Mouse (Mus musculus): ENCODE measurements at regions not wholly inside any gene's neighbourhood (a gene's known extent, or its start where the extent isn't known, plus 50 kb on each side); places are given as distances from the start of the nearest gene placed in this dataset.

DNA sequence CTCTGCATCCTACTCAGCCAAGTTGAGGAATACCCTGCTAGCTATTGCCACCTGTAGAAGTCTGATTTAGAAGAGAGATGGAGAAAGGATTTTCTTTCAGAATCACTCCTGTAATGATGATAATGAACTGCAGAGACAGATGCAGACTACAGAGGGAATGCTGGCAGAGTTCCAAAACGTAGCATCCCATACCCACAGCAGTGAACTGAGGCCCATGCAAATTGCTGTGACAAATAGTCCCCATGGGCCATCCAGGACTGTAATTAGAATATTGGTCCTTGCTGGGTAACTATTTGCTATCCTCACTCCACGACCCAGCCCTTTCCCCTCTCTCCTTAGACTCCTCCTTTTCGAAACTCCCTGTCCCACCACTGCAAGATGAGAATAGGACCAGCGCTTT is 463.5 kb upstream of the Map3k7 start:
- no peak overlapping the region for H3ac ChIP-seq (ENCODE audit: control insufficient read depth, insufficient read length)
- H3K27me3 ChIP-seq (ENCODE audit: control insufficient read depth, insufficient read depth, insufficient read length) = no peaks in the 10 kb centered on the region
- H3K36me3 ChIP-seq (ENCODE audit: control insufficient read depth, insufficient read depth) = no peaks in the 10 kb centered on the region
- H3K4me3 ChIP-seq = no peak overlapping the region
- TF ChIP-seq POLR2A (IDR thresholded peaks at IDR 0.05; ENCODE audit: insufficient read length, low read depth) (no peak), TCF3 (IDR thresholded peaks at IDR 0.05; ENCODE audit: insufficient read length, low read depth) (no peak)
- no peak overlapping the region for H3K4me2 ChIP-seq (ENCODE audit: low read depth)
- H3K79me2 ChIP-seq (ENCODE audit: control insufficient read depth, insufficient read depth) = no peaks in the 10 kb centered on the region

DNA sequence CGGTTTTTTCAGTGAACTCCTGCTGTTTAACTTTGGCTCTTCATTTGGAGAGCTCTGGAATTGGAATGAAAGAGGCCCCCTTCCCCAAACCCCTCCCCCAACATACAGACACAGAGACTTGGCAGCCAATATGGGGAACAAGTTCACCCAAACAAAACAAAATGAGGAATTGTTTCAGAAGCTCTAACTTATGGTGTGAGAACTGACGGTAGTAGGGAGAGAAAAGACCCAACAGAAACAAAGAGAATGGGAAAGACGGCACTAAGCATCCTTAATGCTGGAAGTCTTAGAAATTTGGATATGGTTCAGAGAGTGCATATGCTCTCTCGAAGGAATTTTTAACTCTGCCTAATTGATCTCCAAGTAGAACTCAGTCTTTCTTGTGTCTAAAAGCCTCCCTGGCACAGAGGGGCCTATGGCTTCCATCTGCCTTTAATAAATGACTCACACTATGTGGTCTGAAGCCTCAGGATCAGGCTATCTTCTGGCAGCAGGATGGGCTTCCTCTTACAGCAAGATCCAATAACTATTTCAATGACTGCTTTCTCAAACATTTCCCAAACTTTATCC is 438.2 kb upstream of the Map3k7 start:
- H3K36me3 ChIP-seq (ENCODE audit: control insufficient read depth, insufficient read depth) = no peaks in the 10 kb centered on the region
- H3K4me2 ChIP-seq (ENCODE audit: low read depth) = no peak overlapping the region
- H3K4me3 ChIP-seq = no peak overlapping the region
- no peaks in the 10 kb centered on the region for H3K27me3 ChIP-seq (ENCODE audit: control insufficient read depth, insufficient read depth, insufficient read length)
- TF ChIP-seq TCF3 (IDR thresholded peaks at IDR 0.05; ENCODE audit: insufficient read length, low read depth) = no peak
- no peak for TF ChIP-seq E2F4 (IDR thresholded peaks at IDR 0.05; ENCODE audit: insufficient read depth)
- no peak overlapping the region for H3ac ChIP-seq (ENCODE audit: control insufficient read depth, insufficient read length)
- no peaks in the 10 kb centered on the region for H3K79me2 ChIP-seq (ENCODE audit: control insufficient read depth, insufficient read depth)

DNA sequence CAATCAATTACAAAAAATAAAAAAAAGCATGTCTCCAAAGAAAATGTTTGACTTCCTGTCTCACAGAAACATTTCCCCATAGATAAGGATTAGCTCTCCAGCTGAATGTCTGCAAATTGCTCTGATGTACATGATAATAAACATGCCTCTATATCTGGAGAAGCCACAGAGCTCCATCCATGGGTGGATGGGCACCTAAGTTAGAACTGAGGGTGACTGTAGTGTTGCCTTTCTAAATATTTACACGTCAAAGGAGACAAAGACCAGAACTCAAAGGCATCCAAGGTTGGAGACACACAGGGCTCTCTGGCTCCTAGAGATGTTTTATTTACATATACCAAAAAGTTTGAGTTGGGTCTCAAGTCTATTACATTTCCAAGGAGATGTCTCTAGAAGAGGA is 427.1 kb upstream of the Map3k7 start:
- Histone ChIP-seq H3K4me3 (no peak overlapping the region), H3ac (ENCODE audit: control insufficient read depth, insufficient read length) (no peak overlapping the region), H3K4me2 (ENCODE audit: low read depth) (no peak overlapping the region), H3K79me2 (ENCODE audit: control insufficient read depth, insufficient read depth) (no peaks in the 10 kb centered on the region), H3K27me3 (ENCODE audit: control insufficient read depth, insufficient read depth, insufficient read length) (no peaks in the 10 kb centered on the region), H3K36me3 (ENCODE audit: control insufficient read depth, insufficient read depth) (no peaks in the 10 kb centered on the region)
- TF ChIP-seq REST (IDR thresholded peaks at IDR 0.05; ENCODE audit: insufficient read depth, insufficient read length) (no peak), TCF12 (IDR thresholded peaks at IDR 0.05; ENCODE audit: insufficient read depth, poor library complexity, severe bottlenecking) (no peak), MYOG (IDR thresholded peaks at IDR 0.05; ENCODE audit: control insufficient read depth in 1 of 3, insufficient read depth in 1 of 3, insufficient read length in 2 of 3, low read depth in 2 of 3) (no peak), CEBPB (IDR thresholded peaks at IDR 0.05; ENCODE audit: insufficient read depth, poor library complexity, severe bottlenecking) (no peak), POLR2A (IDR thresholded peaks at IDR 0.05; ENCODE audit: insufficient read length, low read depth) (no peak), POLR2AphosphoS2 (IDR thresholded peaks at IDR 0.05; ENCODE audit: insufficient read length, low read depth) (no peak), TCF3 (IDR thresholded peaks at IDR 0.05; ENCODE audit: insufficient read length, low read depth) (no peak), E2F4 (IDR thresholded peaks at IDR 0.05; ENCODE audit: insufficient read depth) (no peak), USF1 (IDR thresholded peaks at IDR 0.05; ENCODE audit: low read depth) (no peak), MAX (IDR thresholded peaks at IDR 0.05; ENCODE audit: low read depth) (no peak), MYOD1 (IDR thresholded peaks at IDR 0.05; ENCODE audit: control insufficient read depth in 1 of 3, insufficient read length in 2 of 3, low read depth in 2 of 3) (no peak), SRF (IDR thresholded peaks at IDR 0.05; ENCODE audit: control insufficient read depth, insufficient read length, low read depth) (no peak)

DNA sequence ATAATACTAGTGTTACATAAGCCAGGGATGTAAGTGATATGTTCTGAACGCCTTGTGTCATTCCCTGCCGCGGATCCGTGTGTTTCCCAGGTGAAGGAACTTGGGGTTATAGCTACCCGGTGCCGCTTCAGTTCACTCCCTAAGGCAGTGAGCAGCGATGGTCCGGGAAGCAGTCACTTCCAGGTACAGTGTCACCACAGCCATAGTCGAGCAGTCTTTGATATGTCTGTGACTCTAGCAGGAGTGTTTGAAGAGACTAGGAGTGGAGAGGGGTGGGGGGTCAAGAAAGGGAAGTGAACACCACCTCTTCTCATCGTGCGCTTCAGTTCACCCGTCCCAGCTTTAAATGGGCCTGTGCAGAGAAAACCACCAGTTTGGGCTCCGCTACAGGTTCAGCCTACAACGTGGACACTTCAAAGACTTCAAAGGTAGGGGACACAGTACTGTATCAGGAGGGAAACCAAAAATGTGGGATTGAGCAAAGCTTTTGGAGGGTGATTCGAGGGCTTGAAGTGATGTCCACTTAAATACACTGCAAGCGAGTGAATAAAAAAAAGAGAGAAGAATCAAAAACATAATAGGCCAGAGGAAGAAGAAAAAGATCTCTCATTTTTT is 410.0 kb upstream of the Map3k7 start:
- Histone ChIP-seq H3ac (ENCODE audit: control insufficient read depth, insufficient read length) (no peak overlapping the region), H3K27me3 (ENCODE audit: control insufficient read depth, insufficient read depth, insufficient read length) (no peaks in the 10 kb centered on the region), H3K4me3 (no peak overlapping the region), H3K79me2 (ENCODE audit: control insufficient read depth, insufficient read depth) (no peaks in the 10 kb centered on the region), H3K4me2 (ENCODE audit: low read depth) (no peak overlapping the region), H3K36me3 (ENCODE audit: control insufficient read depth, insufficient read depth) (no peaks in the 10 kb centered on the region)
- no peak for TF ChIP-seq MAX (IDR thresholded peaks at IDR 0.05; ENCODE audit: low read depth)
- no peak for TF ChIP-seq POLR2A (IDR thresholded peaks at IDR 0.05; ENCODE audit: insufficient read length, low read depth)
- TF ChIP-seq POLR2AphosphoS2 (IDR thresholded peaks at IDR 0.05; ENCODE audit: insufficient read length, low read depth) = no peak
- TF ChIP-seq TCF3 (IDR thresholded peaks at IDR 0.05; ENCODE audit: insufficient read length, low read depth) = no peak
- no peak for TF ChIP-seq REST (IDR thresholded peaks at IDR 0.05; ENCODE audit: insufficient read depth, insufficient read length)
- TF ChIP-seq SRF (IDR thresholded peaks at IDR 0.05; ENCODE audit: control insufficient read depth, insufficient read length, low read depth) = no peak
- TF ChIP-seq MYOG (IDR thresholded peaks at IDR 0.05; ENCODE audit: control insufficient read depth in 1 of 3, insufficient read depth in 1 of 3, insufficient read length in 2 of 3, low read depth in 2 of 3) = no peak
- no peak for TF ChIP-seq USF1 (IDR thresholded peaks at IDR 0.05; ENCODE audit: low read depth)
- TF ChIP-seq TCF12 (IDR thresholded peaks at IDR 0.05; ENCODE audit: insufficient read depth, poor library complexity, severe bottlenecking) = no peak
- TF ChIP-seq MYOD1 (IDR thresholded peaks at IDR 0.05; ENCODE audit: control insufficient read depth in 1 of 3, insufficient read length in 2 of 3, low read depth in 2 of 3) = no peak
- TF ChIP-seq E2F4 (IDR thresholded peaks at IDR 0.05; ENCODE audit: insufficient read depth) = no peak
- no peak for TF ChIP-seq CEBPB (IDR thresholded peaks at IDR 0.05; ENCODE audit: insufficient read depth, poor library complexity, severe bottlenecking)

DNA sequence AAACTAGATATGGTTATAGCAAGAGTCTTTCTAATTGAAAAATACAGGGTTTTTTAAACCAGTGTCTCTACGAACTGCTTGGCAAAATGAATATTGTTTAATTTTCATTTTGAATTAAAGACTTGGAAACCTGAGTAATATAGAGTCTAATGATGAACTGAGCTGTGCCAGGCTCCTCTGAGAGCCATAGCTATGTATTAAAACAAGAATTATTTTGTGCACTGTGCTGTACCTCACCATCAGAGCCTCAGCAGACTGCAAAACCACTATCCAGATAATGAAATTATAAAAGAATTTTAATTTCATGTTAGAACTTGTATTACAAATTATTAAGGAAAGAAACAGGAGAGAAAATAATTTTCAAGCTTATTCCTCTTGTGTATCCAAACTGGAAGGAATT is 408.8 kb upstream of the Map3k7 start:
- Histone ChIP-seq H3K4me2 (ENCODE audit: low read depth) (no peak overlapping the region), H3K27me3 (ENCODE audit: control insufficient read depth, insufficient read depth, insufficient read length) (no peaks in the 10 kb centered on the region), H3K36me3 (ENCODE audit: control insufficient read depth, insufficient read depth) (no peaks in the 10 kb centered on the region), H3ac (ENCODE audit: control insufficient read depth, insufficient read length) (no peak overlapping the region), H3K79me2 (ENCODE audit: control insufficient read depth, insufficient read depth) (no peaks in the 10 kb centered on the region), H3K4me3 (no peak overlapping the region)
- TF ChIP-seq TCF12 (IDR thresholded peaks at IDR 0.05; ENCODE audit: insufficient read depth, poor library complexity, severe bottlenecking) (no peak), MYOD1 (IDR thresholded peaks at IDR 0.05; ENCODE audit: control insufficient read depth in 1 of 3, insufficient read length in 2 of 3, low read depth in 2 of 3) (no peak), POLR2AphosphoS2 (IDR thresholded peaks at IDR 0.05; ENCODE audit: insufficient read length, low read depth) (no peak), POLR2A (IDR thresholded peaks at IDR 0.05; ENCODE audit: insufficient read length, low read depth) (no peak), MAX (IDR thresholded peaks at IDR 0.05; ENCODE audit: low read depth) (no peak), TCF3 (IDR thresholded peaks at IDR 0.05; ENCODE audit: insufficient read length, low read depth) (no peak), USF1 (IDR thresholded peaks at IDR 0.05; ENCODE audit: low read depth) (no peak), E2F4 (IDR thresholded peaks at IDR 0.05; ENCODE audit: insufficient read depth) (no peak), SRF (IDR thresholded peaks at IDR 0.05; ENCODE audit: control insufficient read depth, insufficient read length, low read depth) (no peak), REST (IDR thresholded peaks at IDR 0.05; ENCODE audit: insufficient read depth, insufficient read length) (no peak), CEBPB (IDR thresholded peaks at IDR 0.05; ENCODE audit: insufficient read depth, poor library complexity, severe bottlenecking) (no peak), MYOG (IDR thresholded peaks at IDR 0.05; ENCODE audit: control insufficient read depth in 1 of 3, insufficient read depth in 1 of 3, insufficient read length in 2 of 3, low read depth in 2 of 3) (no peak)
